Comparison of ENCODE assay signal across 5 mouse cellular contexts in genomic region chr17:87078217-87078616, GRCm38 (mm10). TPM values are rescaled to one million over a fixed set of nuclear protein-coding genes. Genes with fewer than 3 reads are reported as not detected.
ATAC-seq lines count a peak whose summit lies in the region.

No protein-coding gene starts in this region.

- peak; percentile 49; the same call in 1 of the 2 replicates for ATAC-seq in cerebellum, adult (ENCODE audit: insufficient number of reproducible peaks, low FRiP score, low TSS enrichment)
- ATAC-seq in erythroblast, adult 5-6 weeks (replicated peaks; ENCODE audit: low FRiP score, poor library complexity, severe bottlenecking): peak; percentile 77
- peak; percentile 33; the same call in 1 of the 2 replicates for ATAC-seq in granulocyte monocyte progenitor cell, adult 5-6 weeks (replicated peaks; ENCODE audit: poor library complexity, severe bottlenecking)
- peak; percentile 63 for ATAC-seq in megakaryocyte, adult 5-6 weeks (ENCODE audit: poor library complexity, severe bottlenecking)
- 0 out of 2 replicates have a peak, but pooled peaks have one; percentile 52 for ATAC-seq in megakaryocyte-erythroid progenitor cell, adult 5-6 weeks (replicated peaks; ENCODE audit: low FRiP score, low TSS enrichment, poor library complexity, severe bottlenecking)

RNA-seq across cellular contexts. Expression of gene Socs5, which starts 29.3 kb away (rescaled TPM):
- 0.58 and 1.9 TPM in 2 replicates for total RNA-seq in erythroblast, adult 5-6 weeks (2015; ENCODE audit: low replicate concordance)
- total RNA-seq in erythroblast, adult 5-6 weeks (2017; ENCODE audit: low replicate concordance): 1.2 and 1.3 TPM in 2 replicates
- 6.0 and 6.3 TPM in 2 replicates for total RNA-seq in granulocyte monocyte progenitor cell, adult 5-6 weeks (2014; fragmentation: Nextera tagmentation)
- total RNA-seq in granulocyte monocyte progenitor cell, adult 5-6 weeks (2017): 3.0 and 3.3 TPM in 2 replicates
- total RNA-seq in megakaryocyte, adult 5-6 weeks (2015): 1.8 and 3.0 TPM in 2 replicates
- 1.2 TPM in 2 replicates for total RNA-seq in megakaryocyte, adult 5-6 weeks (2017)
- 6.0 and 8.1 TPM in 2 replicates for total RNA-seq in megakaryocyte-erythroid progenitor cell, adult 5-6 weeks (2014; fragmentation: Nextera tagmentation)
- 5.0 and 13.8 TPM in 2 replicates for total RNA-seq in megakaryocyte-erythroid progenitor cell, adult 5-6 weeks (2017)

RNA-seq across cellular contexts. Expression of gene Cript, which starts 52.9 kb away (rescaled TPM):
- total RNA-seq in erythroblast, adult 5-6 weeks (2015; ENCODE audit: low replicate concordance): 89.9 and 95.5 TPM in 2 replicates
- total RNA-seq in erythroblast, adult 5-6 weeks (2017; ENCODE audit: low replicate concordance): 51.6 and 60.5 TPM in 2 replicates
- total RNA-seq in granulocyte monocyte progenitor cell, adult 5-6 weeks (2014; fragmentation: Nextera tagmentation): 75.0 and 82.0 TPM in 2 replicates
- 57.9 and 68.6 TPM in 2 replicates for total RNA-seq in granulocyte monocyte progenitor cell, adult 5-6 weeks (2017)
- total RNA-seq in megakaryocyte, adult 5-6 weeks (2015): 135 and 148 TPM in 2 replicates
- 71.6 and 93.9 TPM in 2 replicates for total RNA-seq in megakaryocyte, adult 5-6 weeks (2017)
- total RNA-seq in megakaryocyte-erythroid progenitor cell, adult 5-6 weeks (2014; fragmentation: Nextera tagmentation): 32.6 and 74.8 TPM in 2 replicates
- 64.3 and 66.2 TPM in 2 replicates for total RNA-seq in megakaryocyte-erythroid progenitor cell, adult 5-6 weeks (2017)

RNA-seq across cellular contexts. Expression of gene Pigf, which starts 53.0 kb away (rescaled TPM):
- total RNA-seq in erythroblast, adult 5-6 weeks (2015; ENCODE audit: low replicate concordance): 11.7 TPM in 1 of 2 replicates, not detected in the other
- total RNA-seq in erythroblast, adult 5-6 weeks (2017; ENCODE audit: low replicate concordance): 0.42 and 6.1 TPM in 2 replicates
- 13.8 and 17.0 TPM in 2 replicates for total RNA-seq in granulocyte monocyte progenitor cell, adult 5-6 weeks (2014; fragmentation: Nextera tagmentation)
- 22.3 and 25.0 TPM in 2 replicates for total RNA-seq in granulocyte monocyte progenitor cell, adult 5-6 weeks (2017)
- total RNA-seq in megakaryocyte, adult 5-6 weeks (2015): 21.6 and 25.4 TPM in 2 replicates
- 27.7 and 32.1 TPM in 2 replicates for total RNA-seq in megakaryocyte, adult 5-6 weeks (2017)
- total RNA-seq in megakaryocyte-erythroid progenitor cell, adult 5-6 weeks (2014; fragmentation: Nextera tagmentation): 10.4 and 14.6 TPM in 2 replicates
- 19.0 and 24.5 TPM in 2 replicates for total RNA-seq in megakaryocyte-erythroid progenitor cell, adult 5-6 weeks (2017)

Comparison
In these comparisons a context has a peak if more than half of its experiments do, and no peak if none do; other contexts are left out.
1. Peak in every context shown above with its lines: ATAC-seq.